Mouse (Mus musculus): ENCODE data around the gene Map3k4. TPM values are rescaled to one million over a fixed set of nuclear protein-coding genes. Genes with fewer than 3 reads are reported as not detected.

Gene Map3k4
- polyA plus RNA-seq, 2 experiments, result 5.0 to 9.6 TPM

- H3K9me3 ChIP-seq (ENCODE audit: control insufficient read depth, low read length), result no peaks in the 10 kb centered on the region
- ATAC-seq (ENCODE audit: insufficient read depth) (no peak), DNase-seq (ENCODE audit: low read depth in 3 of 3, low spot score in 3 of 3) (no peak)
- H3K4me2 ChIP-seq (ENCODE audit: low read depth), result no peak overlapping the region
- no peak overlapping the region for H3K9ac ChIP-seq (replicated peaks)
- 76% methylated on average over 9 of the region's 9 CpGs for WGBS (ENCODE audit: insufficient replicate concordance)
- H3K27me3 ChIP-seq (ENCODE audit: control insufficient read depth, insufficient read depth, low read length), result no peaks in the 10 kb centered on the region
- TF ChIP-seq CTCF (IDR thresholded peaks at IDR 0.05; ENCODE audit: low read depth) (no peak), EP300 (IDR thresholded peaks at IDR 0.05; ENCODE audit: low read depth) (no peak)
- peaks cover 13% of the 10 kb centered on the region for H3K36me3 ChIP-seq (replicated peaks; ENCODE audit: control insufficient read depth, insufficient read depth, low read depth)
- no peak overlapping the region for H3K4me3 ChIP-seq (ENCODE audit: insufficient read depth in 1 of 2, low read depth in 2 of 2, low read length in 2 of 2)
- no peaks in the 10 kb centered on the region for H3K4me1 ChIP-seq (replicated peaks; ENCODE audit: control insufficient read depth in 2 of 2, insufficient read depth in 2 of 2, low read length in 1 of 2)
- no peak overlapping the region for H3K27ac ChIP-seq
Observed at GRCm38 (mm10) chr17:12275756-12276155, 42.8 kb downstream of the Map3k4 start.

GRCm38 (mm10) chr17:12273032-12273431 is 45.6 kb downstream of the Map3k4 start:
- WGBS (ENCODE audit: insufficient replicate concordance), result 76% methylated on average over 5 of the region's 5 CpGs
- Histone ChIP-seq H3K9me3 (ENCODE audit: control insufficient read depth, low read length) (no peaks in the 10 kb centered on the region), H3K4me2 (ENCODE audit: low read depth) (no peak overlapping the region), H3K27ac (no peak overlapping the region), H3K9ac (replicated peaks) (no peak overlapping the region), H3K4me1 (replicated peaks; ENCODE audit: control insufficient read depth in 2 of 2, insufficient read depth in 2 of 2, low read length in 1 of 2) (no peaks in the 10 kb centered on the region), H3K4me3 (ENCODE audit: insufficient read depth in 1 of 2, low read depth in 2 of 2, low read length in 2 of 2) (no peak overlapping the region), H3K27me3 (ENCODE audit: control insufficient read depth, insufficient read depth, low read length) (no peaks in the 10 kb centered on the region), H3K36me3 (replicated peaks; ENCODE audit: control insufficient read depth, insufficient read depth, low read depth) (peaks cover 14% of the 10 kb centered on the region)
- no peak for DNase-seq (ENCODE audit: low read depth in 3 of 3, low spot score in 3 of 3)
- TF ChIP-seq CTCF (IDR thresholded peaks at IDR 0.05; ENCODE audit: low read depth), result no peak
- TF ChIP-seq EP300 (IDR thresholded peaks at IDR 0.05; ENCODE audit: low read depth), result no peak
- ATAC-seq (ENCODE audit: insufficient read depth), result no peak

- Histone ChIP-seq H3K9ac (replicated peaks) (no peak overlapping the region), H3K4me1 (replicated peaks; ENCODE audit: control insufficient read depth in 2 of 2, insufficient read depth in 2 of 2, low read length in 1 of 2) (no peaks in the 10 kb centered on the region), H3K27me3 (ENCODE audit: control insufficient read depth, insufficient read depth, low read length) (no peaks in the 10 kb centered on the region), H3K36me3 (replicated peaks; ENCODE audit: control insufficient read depth, insufficient read depth, low read depth) (peaks cover 14% of the 10 kb centered on the region), H3K27ac (no peak overlapping the region), H3K4me3 (ENCODE audit: insufficient read depth in 1 of 2, low read depth in 2 of 2, low read length in 2 of 2) (no peak overlapping the region), H3K9me3 (ENCODE audit: control insufficient read depth, low read length) (no peaks in the 10 kb centered on the region), H3K4me2 (ENCODE audit: low read depth) (no peak overlapping the region)
- ATAC-seq (ENCODE audit: insufficient read depth) (no peak), DNase-seq (ENCODE audit: low read depth in 3 of 3, low spot score in 3 of 3) (no peak)
- TF ChIP-seq CTCF (IDR thresholded peaks at IDR 0.05; ENCODE audit: low read depth) (no peak), EP300 (IDR thresholded peaks at IDR 0.05; ENCODE audit: low read depth) (no peak)
- WGBS (ENCODE audit: insufficient replicate concordance), result 90% methylated on average over 18 of the region's 18 CpGs
Observed at GRCm38 (mm10) chr17:12271805-12272204, 46.8 kb downstream of the Map3k4 start.

- peaks cover 11% of the 10 kb centered on the region for H3K36me3 ChIP-seq (replicated peaks; ENCODE audit: control insufficient read depth, insufficient read depth, low read depth)
- no peaks in the 10 kb centered on the region for H3K27me3 ChIP-seq (ENCODE audit: control insufficient read depth, insufficient read depth, low read length)
- TF ChIP-seq EP300 (IDR thresholded peaks at IDR 0.05; ENCODE audit: low read depth) (no peak), CTCF (IDR thresholded peaks at IDR 0.05; ENCODE audit: low read depth) (no peak)
- H3K4me3 ChIP-seq (ENCODE audit: insufficient read depth in 1 of 2, low read depth in 2 of 2, low read length in 2 of 2), result no peak overlapping the region
- DNase-seq (ENCODE audit: low read depth in 3 of 3, low spot score in 3 of 3) (no peak), ATAC-seq (ENCODE audit: insufficient read depth) (no peak)
- no peaks in the 10 kb centered on the region; a peak in 1 of 4 replicates for H3K4me1 ChIP-seq (replicated peaks; ENCODE audit: control insufficient read depth in 2 of 2, insufficient read depth in 2 of 2, low read length in 1 of 2)
- no peak overlapping the region for H3K27ac ChIP-seq
- no peaks in the 10 kb centered on the region for H3K9me3 ChIP-seq (ENCODE audit: control insufficient read depth, low read length)
- H3K4me2 ChIP-seq (ENCODE audit: low read depth), result no peak overlapping the region
- no peak overlapping the region for H3K9ac ChIP-seq (replicated peaks)
- 80% methylated on average over 10 of the region's 10 CpGs for WGBS (ENCODE audit: insufficient replicate concordance)
Observed at GRCm38 (mm10) chr17:12268538-12268937, 50.1 kb downstream of the Map3k4 start.

GRCm38 (mm10) chr17:12268091-12268490 is 50.5 kb downstream of the Map3k4 start:
- no peak overlapping the region for H3K9ac ChIP-seq (replicated peaks)
- ATAC-seq (ENCODE audit: insufficient read depth) (no peak), DNase-seq (ENCODE audit: low read depth in 3 of 3, low spot score in 3 of 3) (no peak)
- 73% methylated on average over 4 of the region's 4 CpGs for WGBS (ENCODE audit: insufficient replicate concordance)
- no peak for TF ChIP-seq EP300 (IDR thresholded peaks at IDR 0.05; ENCODE audit: low read depth)
- no peak for TF ChIP-seq CTCF (IDR thresholded peaks at IDR 0.05; ENCODE audit: low read depth)
- H3K9me3 ChIP-seq (ENCODE audit: control insufficient read depth, low read length), result no peaks in the 10 kb centered on the region
- H3K4me1 ChIP-seq (replicated peaks; ENCODE audit: control insufficient read depth in 2 of 2, insufficient read depth in 2 of 2, low read length in 1 of 2), result no peaks in the 10 kb centered on the region; a peak in 1 of 4 replicates
- H3K27ac ChIP-seq, result no peak overlapping the region
- peaks cover 11% of the 10 kb centered on the region for H3K36me3 ChIP-seq (replicated peaks; ENCODE audit: control insufficient read depth, insufficient read depth, low read depth)
- no peaks in the 10 kb centered on the region for H3K27me3 ChIP-seq (ENCODE audit: control insufficient read depth, insufficient read depth, low read length)
- H3K4me3 ChIP-seq (ENCODE audit: insufficient read depth in 1 of 2, low read depth in 2 of 2, low read length in 2 of 2), result no peak overlapping the region
- no peak overlapping the region for H3K4me2 ChIP-seq (ENCODE audit: low read depth)
